Mouse (Mus musculus) erythroblast, embryonic 14.5 days (primary cell): ENCODE measurements around the gene Ell2.

Experiments
- GATA1 ChIP-seq: IDR thresholded peaks from 2 replicates; pipeline ENCODE4 v1.6.1; 2012; ENCODE audit warnings: low read length, inconsistent platforms, mixed read lengths
- TAL1 ChIP-seq: IDR thresholded peaks from 3 replicates; pipeline ENCODE4 v1.6.1; 2012; ENCODE audit warnings: low read length, inconsistent platforms, mixed read lengths

GRCm38 (mm10) chr13:75819898-75820297 lies 113.3 kb downstream of the Ell2 start:
- TF ChIP-seq GATA1 (no peak), TAL1 (no peak)
